Mouse (Mus musculus): ENCODE measurements around the gene Sh3rf1. TPM values are rescaled to one million over a fixed set of nuclear protein-coding genes. Genes with fewer than 3 reads are reported as not detected.

The Sh3rf1 gene
- 6.2 and 6.8 TPM in 2 replicates for polyA plus RNA-seq (2015; fragmentation: Nextera tagmentation; extraction: Ambion mirVana)

DNA sequence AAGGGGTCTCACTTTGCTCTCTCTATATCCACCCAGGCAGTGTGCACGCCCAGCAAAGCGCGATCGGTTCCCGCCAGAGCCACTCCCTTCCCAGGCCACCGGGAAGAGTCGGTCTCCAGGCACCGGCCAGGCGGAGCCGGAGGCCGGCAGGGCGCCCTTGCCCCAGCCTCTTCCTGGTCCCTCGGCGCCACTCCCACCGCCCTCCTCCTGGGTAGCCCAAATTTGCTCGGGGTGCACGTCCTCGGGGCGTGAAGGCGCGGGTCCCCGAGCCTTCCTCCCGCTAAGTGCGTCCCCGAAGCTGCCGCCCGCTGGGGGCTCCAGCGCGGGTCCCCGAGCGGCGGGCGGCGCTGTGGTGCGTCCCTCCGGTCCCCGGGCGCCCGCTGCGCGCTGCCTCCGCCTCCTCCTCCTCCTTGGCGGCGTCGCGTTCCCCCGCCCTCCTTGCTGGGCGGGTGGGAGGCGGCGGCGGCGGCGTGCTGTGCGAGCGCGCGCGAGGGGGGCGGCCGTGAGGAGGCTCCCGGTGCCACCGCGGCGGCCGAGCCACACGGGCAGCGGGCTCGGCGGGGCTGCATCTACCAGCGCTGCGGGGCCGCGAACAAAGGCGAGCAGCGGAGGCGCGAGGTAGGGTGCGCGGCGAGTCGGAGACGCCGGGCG lies at the start of gene Sh3rf1:
TSS of gene Sh3rf1 (plus strand) at position 144 of the 651 bp plus-strand sequence.

Other genes starting within 250 kb of the Sh3rf1 start
- gene Clcn3, start 240.6 kb upstream of the Sh3rf1 start, polyA plus RNA-seq (2015; fragmentation: Nextera tagmentation; extraction: Ambion mirVana), result 12.9 and 13.2 TPM in 2 replicates
- gene Nek1, start 230.7 kb upstream of the Sh3rf1 start, polyA plus RNA-seq (2015; fragmentation: Nextera tagmentation; extraction: Ambion mirVana), result 7.0 and 8.9 TPM in 2 replicates